Mouse (Mus musculus) effector memory CD4-positive, alpha-beta T cell, adult 7 months (primary cell): ENCODE results near the gene Prr11. TPM values are rescaled to one million over a fixed set of nuclear protein-coding genes. Genes with fewer than 3 reads are reported as not detected.

ENCODE experiments used
- polyA plus RNA-seq: library from polyadenylated mRNA; unstranded; fragments of 100-300 nt; shearing (Covaris generic); gene quantifications from one replicate; pipeline ENCODE4 v1.2.1, GENCODE M21; 2017

Prr11 gene
- not detected for polyA plus RNA-seq

DNA sequence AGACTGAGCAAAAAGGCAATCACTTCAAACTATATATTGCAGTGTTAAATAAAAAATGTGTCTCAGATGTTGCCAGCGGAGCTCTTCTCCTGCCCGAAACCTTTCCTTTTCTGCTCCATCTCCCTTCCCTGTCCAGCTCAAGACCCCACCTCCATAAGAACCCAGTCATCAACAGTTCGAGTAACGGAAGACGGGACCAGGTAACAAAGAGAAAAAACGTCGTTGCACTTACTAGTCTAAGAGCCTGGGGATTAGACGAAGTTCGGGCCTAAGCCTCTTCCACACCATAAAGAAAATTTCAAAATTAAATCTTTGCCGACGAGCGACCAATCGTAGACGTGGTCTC lies at the start of gene Prr11:
Prr11 (minus strand) TSS at position 300 of the 346 bp plus-strand sequence.

DNA sequence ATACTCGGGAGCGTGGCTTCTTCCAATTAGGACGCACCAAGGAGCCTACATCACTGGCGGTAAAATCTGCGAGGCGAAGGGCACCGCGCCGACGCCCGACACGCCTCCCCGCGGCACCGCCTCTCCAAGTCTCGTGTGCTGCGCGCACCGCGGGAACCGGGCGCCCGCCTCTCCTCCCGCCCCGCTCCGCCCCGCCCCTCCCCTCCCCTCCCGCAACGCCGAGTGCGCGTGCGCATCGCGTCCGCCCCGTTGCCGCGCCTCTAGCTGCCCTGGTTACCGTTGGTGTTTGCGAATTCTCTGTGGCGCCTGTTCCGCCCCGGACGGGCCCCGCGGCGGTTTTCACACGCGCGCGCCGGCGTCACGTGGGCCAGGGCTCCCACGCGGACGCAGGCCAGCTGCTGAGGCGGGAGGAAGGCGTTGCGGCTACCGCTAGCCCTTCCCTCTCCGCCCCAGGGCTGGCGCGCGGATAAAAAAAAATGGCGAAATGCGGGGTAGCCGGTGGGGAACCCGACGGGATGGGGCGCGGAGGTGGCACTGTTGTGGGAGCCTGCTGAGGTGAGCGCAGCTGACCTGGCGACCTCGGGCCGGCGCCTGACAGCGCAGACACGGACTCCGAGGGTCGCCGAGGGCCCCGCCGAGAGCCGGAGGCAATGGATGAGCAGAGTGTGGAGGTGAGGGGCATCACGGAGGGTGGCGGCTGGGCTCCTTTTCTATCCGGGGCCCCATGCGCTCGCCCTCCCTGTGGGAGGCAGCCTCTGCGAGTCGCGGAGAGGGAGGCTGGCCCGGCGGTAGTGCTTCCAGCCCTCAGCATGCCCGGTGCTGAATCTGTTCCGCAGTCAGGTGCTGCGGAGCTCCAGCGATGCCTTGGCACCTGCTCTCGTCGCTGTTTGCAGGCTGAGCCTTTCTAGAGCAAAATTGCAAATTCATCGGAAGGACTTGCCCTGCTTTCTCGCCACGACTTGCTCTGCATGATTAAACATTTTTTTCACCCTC lies 18.6 kb upstream of the Prr11 start, which contains the start of gene Trim37:
Trim37 (plus strand) TSS at position 254 of the 993 bp plus-strand sequence.

DNA sequence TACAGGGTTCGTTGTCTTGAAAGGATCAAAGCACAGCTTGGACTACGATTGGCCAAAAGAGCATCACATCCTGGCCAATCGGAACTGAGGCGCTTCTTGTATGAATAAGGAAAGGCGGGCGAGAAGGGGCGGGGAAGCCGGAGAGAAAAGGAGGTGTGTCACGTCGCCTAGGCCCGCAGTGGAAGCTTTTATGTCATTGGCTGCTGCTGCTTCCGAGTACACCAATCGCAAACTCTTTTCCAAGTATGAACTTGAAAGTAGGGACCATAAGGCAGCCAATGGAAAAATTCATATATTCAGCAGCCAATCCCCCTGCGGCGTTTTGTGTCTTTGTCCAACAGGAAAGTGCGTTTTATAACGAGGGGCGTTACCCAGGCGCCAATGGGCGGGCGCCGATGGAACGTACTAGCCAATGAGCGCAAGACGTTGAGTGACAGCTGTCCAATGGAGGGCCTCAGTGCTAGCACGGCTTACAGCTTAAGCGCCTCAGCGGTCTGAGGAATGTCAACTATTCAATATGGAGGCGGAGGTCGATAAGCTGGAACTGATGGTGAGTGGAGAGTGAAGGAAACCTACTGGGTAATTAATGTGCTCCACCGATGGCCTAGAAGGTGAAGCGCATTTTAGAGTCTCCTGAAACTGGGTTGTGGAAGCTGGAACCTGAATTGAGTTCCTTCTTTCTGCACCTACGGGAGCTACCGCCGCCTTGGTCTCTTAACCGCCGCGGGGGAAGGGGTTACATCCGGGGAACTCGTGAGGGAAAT lies 429 bp upstream of the Prr11 start, which contains the start of gene Ska2:
Ska2 (plus strand) TSS at position 480 of the 764 bp plus-strand sequence.

DNA sequence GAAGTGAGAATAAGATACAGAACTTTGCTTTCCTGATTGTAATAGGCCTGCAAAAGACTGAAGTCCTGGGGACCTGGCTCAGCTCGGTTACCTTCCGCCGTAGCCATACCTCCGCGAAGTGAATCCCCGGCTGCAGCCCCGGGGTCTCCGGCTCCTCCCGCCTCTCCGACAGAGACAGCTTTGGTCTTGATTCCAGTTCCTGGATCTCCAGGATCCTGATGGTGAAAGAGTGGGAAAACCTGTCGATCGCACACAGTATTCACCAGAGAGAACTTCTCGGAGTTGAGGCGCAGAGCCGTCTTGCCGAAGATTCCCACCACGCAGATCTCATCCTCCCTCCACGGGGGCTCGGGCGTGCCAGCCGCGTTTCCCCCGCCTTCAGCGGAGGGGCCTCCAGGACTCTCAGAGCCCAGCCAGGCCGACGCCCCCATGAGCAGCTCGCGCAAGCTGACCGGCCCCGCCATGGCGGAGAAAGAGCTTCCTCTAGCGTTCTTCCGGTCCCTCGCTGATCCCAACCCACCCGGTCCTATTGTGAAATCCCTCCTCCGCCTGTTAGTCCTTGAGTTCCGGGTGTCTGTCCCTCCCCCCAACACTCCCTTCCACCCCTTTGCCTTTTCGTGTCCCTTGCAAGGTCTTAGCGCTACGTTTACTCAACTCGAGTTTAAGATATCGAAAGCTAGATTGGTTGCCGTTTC lies 22.1 kb downstream of the Prr11 start, which contains the start of gene Smg8:
Smg8 (minus strand) TSS at position 485 of the 695 bp plus-strand sequence.

DNA sequence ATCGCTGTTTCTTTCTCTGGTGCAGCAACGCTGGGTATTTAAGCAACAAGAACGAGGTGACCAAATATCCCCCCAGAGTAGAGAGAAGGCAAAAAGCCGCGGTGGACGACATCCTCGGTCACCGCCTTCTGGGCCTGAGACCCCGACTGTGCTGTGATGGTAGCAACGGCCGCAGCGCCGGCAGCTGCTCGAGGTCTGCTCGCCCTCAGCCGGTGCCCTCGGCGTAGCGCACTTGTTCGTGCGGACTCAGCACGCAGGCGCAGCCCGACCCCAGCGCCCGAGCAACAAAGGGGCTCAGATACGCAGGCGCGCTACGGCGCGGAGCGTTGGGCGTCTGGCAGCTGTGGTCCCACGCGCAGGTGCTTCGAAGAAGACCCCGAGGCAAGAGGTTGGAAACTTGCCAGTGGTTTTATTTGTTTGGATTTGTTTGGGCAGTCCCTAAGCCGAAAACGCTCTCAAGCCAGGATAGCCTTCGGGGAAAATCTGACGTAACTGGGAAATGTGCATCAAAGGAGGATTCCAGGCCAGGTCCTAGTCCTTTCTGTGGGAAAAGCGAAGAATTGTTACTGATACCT lies 34.6 kb downstream of the Prr11 start, which contains the start of gene Gdpd1:
Gdpd1 (minus strand) TSS at position 197 of the 575 bp plus-strand sequence.

Other genes with a start within 250 kb of the Prr11 start
- 1.5 TPM for gene Ypel2, start 115.0 kb downstream of the Prr11 start, polyA plus RNA-seq
- 0.49 TPM for gene Gdpd1, start 34.6 kb downstream of the Prr11 start, polyA plus RNA-seq
- gene Smg8, start 21.9 kb downstream of the Prr11 start, polyA plus RNA-seq, result 14.0 TPM
- gene Ska2, start 526 bp upstream of the Prr11 start, polyA plus RNA-seq, result 2.8 TPM
- 11.9 TPM for gene Trim37, start 18.4 kb upstream of the Prr11 start, polyA plus RNA-seq